Mouse (Mus musculus) kidney, adult 18-20 months (tissue): ENCODE measurements around the gene Cul9.
A peak's percentile ranks its signal among the peaks of the same experiment; 100 is the strongest.

Source experiments
- DNase-seq: peaks from one replicate; pipeline ENCODE4 v3.0.0; 2021

Cul9 gene

GRCm38 (mm10) chr17:46552841-46553423 lies 6.7 kb upstream of the Cul9 start:
- DNase-seq, result peak; percentile 94

DNA sequence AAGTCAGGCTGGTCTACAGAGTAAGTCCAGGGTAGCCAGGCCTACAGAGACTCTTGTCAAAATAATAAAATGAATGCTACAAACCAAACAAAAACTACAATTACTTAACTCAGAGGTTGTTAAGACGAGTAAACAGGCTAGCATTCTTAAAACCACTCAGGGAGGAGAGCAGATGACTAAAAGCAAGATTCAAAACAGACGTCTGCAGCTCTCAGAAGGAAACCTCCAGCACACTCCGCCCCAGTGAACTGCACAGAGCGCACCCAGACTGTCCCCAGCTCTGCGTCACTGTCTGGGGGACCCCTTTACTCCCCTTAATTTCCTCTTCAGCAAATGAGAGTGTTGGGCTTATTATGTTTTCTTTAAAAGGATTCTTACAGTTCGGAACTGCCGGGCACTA lies 6.0 kb upstream of the Cul9 start:
- DNase-seq, result no peak

- no peak for DNase-seq
Measured at GRCm38 (mm10) chr17:46551369-46551768, 5.2 kb upstream of the Cul9 start.

- DNase-seq, result no peak
Measured at GRCm38 (mm10) chr17:46550904-46551303, 4.7 kb upstream of the Cul9 start.

DNA sequence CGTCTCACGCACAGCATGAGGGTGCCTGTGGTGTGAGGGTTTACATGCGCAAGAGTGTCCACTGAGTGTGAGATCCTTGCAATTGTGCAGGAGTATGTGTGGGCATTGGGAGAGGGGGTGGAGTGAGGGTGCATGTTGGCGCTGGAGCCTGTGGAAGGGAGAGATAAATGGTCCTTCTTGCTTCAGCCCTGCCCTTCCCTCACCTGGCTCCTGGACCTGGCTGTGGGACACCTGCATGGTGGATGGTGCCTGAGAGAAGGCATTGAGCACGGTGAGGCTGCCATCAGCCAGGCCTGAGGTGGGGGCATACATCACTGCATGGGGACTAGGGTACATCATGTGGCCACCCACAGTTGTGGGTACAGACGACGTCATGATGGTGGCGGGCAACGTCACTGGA lies 3.5 kb upstream of the Cul9 start:
- no peak for DNase-seq

DNA sequence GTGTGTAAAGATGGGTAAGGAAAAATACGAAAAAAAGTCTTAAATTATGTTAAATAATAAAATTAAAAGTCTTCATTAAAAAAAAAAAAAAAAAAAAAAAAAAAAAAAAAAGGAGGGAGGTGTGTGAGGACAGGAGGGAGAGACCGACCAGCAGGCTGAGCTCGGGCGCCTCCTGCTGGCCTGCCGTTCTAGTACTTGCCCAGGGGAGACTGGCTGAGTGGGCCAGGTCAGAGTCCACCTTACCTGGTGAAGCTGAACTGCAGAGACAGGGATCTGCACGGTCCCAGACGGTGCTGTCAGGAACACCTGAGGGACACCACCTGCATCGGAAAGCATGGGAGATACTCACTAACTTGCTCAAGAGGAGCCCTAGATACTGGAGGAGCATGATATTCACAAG lies 3.0 kb upstream of the Cul9 start:
- DNase-seq, result peak; percentile 85

DNA sequence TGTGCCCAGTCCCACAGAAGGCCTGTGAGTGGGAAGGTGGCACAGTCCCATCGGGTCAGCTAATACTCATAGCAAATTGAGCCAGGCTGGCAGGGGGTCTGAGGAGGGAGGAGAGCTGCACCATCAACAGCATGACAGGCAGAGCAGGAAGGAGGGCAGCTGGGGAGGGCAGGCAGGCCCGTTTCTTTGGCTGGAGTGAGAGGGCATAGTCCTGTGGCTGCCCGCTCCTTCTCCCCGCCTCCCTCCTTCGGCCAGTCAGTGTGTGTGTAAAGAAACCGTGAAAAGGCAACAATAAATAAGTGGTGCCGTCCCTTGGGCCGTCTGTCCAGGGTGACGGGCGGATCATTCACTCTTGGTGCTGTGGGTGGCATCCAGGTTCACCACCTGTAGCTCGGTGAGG lies 2.6 kb upstream of the Cul9 start:
- peak; percentile 57 for DNase-seq

DNA sequence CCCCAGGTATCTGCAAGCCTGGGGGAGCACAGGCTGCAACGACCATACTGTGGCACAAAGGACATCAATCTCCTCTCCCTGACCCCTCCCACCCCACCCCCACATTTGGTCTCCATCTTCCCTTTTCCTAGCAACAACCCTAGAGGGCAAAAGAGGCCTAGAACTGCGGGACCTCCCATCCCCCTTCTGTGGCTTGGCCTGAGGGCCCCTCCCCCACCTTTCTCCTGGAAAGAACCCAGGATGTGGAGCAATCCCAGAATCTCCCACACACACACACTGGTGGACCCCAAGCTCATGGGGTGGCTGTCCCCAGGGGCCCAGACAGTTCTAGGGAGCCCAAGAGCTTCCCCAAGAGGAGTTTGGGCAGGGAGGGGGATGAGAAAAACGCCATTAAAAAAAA lies 1.7 kb upstream of the Cul9 start:
- DNase-seq, result no peak

- DNase-seq, result no peak
Measured at GRCm38 (mm10) chr17:46546995-46547394, 807 bp upstream of the Cul9 start.

- no peak for DNase-seq
Measured at GRCm38 (mm10) chr17:46546591-46546990, 403 bp upstream of the Cul9 start.

GRCm38 (mm10) chr17:46543661-46544060 lies 2.5 kb downstream of the Cul9 start:
- DNase-seq, result no peak

DNA sequence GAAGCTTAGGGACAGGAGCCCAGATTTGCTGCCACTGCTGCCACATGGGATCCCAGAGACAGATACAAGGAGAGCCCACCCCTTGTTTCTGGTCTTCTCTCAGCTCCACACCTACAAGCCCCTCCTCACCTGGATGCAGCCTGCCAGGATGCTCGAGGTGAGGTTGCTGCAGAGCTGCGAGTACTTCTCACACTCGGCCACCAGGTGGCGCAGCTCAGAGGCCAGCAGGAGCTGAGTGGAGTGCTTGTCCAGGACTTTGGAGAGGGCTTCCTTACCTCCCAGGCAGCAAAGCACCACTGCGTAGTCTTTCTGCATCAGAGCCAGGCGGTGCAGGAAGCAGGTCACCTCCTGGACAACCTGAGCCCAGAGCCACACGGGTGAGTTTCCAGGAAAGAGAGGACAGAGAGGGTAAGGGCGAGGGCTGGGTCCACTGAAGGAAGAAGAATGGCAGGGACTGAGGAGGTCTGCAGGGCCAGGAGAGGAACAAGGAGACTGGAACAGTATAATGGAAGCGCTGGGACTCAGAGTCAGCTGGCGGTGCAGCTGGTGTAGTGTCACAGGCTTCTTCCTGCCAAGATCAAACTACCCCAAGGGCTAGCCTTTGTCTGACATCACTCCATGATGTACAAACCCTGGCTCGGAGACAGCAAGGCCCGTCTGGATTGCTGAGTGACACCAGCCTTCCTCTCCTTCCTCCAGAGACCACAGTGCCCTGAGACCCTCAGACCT lies 20.4 kb downstream of the Cul9 start:
- DNase-seq, result peak; percentile 80

GRCm38 (mm10) chr17:46525065-46525464 lies 21.1 kb downstream of the Cul9 start:
- DNase-seq, result no peak

GRCm38 (mm10) chr17:46521963-46522668 lies 24.1 kb downstream of the Cul9 start:
- no peak for DNase-seq

DNA sequence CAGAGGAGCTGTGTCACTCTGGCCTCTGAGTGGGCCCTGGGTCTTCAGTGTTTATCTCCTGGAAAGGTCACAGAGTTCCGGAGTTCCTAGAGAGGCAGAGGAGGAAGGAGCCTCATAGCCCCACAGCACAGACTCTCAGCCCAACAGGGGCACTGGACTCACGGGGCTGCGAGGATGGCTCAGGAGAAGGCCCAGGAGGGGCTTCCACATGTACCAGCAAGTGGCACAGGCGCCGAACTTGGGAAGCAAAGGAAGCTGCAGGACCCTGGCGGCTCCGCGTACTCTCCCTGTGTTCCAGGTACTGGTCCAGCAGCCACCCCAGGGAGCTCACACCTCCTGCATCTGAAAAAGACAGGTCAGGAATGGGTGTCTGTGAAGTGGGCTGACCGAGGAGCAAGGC lies 25.0 kb downstream of the Cul9 start:
- no peak for DNase-seq

GRCm38 (mm10) chr17:46520385-46520979 lies 25.7 kb downstream of the Cul9 start:
- no peak for DNase-seq

DNA sequence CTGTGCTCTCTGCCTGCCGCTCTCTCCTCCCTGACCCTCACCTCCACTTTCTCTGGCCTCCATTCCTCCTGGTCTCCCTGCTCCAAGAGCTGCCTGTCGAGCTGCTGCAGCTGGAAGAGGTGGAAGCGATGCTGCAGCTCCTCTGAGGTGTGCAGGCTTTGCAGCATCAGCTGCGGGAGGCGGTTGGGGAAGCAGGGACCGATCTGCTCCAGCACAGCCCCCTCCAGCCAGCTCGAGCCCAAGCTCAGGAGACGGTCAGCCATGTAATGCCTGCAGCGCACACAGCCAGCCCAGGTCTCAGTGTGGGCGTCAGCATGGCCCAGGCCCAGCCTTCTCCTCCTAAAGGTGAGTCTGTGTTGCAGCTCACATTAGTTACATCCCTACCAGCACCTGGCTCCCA lies 26.2 kb downstream of the Cul9 start:
- no peak for DNase-seq

GRCm38 (mm10) chr17:46513329-46513728 lies 32.9 kb downstream of the Cul9 start:
- DNase-seq, result no peak

DNA sequence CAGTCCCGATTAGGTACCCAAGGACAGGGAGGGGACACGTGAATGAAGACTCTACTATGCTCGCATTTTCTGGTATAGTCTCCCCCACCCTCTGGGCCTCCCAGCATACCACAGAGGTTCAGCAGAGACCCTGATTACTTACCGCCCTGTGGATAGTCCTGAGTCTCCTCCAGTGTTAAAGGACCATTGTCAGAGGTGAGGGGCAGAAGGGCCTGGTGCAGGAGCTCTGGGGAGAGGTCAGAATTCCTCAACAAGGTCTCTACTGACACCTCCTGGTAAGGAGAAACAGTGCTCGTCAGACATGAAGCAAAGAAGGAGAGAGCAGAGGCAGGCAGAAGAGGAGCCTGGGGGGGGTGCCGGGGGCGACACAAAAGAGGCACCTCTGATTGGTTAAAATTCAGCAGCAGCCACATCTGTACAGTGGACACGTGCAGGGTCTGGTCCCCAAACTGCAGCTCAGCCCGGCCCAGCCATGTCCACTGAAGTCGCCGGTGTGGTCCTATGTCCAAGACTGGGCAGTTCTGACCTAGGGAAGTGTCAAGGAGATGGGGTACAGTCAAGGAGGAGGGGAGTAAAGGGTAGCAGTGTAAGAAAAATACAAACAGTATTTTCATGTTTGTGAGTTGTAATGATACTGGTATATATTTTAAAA lies 35.0 kb downstream of the Cul9 start:
- no peak for DNase-seq

DNA sequence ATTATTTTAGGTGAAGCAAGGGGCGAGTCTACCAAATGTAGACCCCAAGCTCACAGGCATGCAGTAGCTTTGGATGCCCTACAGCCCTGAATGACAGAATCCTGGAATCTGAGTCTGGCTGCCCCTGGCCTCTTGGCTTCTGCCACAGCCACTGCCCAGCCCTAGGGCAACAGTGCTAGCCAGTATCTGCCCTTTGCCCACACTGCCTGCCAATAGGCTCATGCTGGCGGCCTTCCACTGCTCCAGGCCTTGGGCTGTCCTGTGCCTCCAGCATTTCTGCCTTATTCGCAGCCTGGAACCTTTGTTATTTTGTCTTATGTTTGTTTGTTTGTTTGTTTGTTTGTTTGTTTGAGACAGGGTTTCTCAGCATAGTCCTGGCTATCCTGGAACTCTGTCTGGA lies 40.6 kb downstream of the Cul9 start:
- DNase-seq, result peak; percentile 75

DNA sequence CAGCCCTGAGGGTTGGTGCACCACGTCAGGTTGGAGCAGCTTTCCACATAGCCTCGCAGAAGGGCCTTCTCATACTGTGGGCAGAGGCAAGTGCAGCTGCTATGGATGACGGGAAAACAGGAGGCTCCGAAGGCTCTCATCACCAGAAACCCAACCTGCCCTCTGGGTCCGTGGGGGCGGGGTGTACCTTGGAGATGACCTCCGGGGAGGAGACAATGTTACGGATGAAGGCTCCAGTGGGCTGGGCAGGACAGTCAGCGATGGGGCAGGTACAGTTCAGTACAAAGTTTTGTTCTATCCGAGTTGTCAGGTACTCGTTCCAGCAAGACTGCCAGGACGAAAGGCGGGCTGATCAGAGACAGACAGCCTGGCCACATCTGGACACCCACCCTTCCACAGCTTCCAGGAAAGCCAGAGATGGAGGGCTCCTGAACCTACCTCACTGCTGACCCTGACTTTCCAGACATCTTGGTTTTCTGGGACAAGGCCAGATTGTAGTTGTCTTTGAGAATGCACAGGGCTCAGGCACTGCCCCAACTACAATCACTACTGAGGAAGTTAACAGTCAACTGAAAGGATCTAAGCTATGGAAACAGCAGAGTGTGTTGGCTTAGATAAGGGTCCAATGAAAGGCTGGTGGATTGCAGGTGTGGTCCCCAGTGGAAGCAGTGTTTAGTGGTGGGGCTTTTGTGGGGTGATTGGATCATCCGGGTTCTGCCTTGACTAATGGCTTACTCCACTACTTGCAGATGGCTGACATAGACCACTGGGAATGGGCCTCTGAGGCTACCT lies 42.1 kb downstream of the Cul9 start:
- peak; percentile 85 for DNase-seq

GRCm38 (mm10) chr17:46502775-46503174 lies 43.4 kb downstream of the Cul9 start:
- DNase-seq, result no peak

DNA sequence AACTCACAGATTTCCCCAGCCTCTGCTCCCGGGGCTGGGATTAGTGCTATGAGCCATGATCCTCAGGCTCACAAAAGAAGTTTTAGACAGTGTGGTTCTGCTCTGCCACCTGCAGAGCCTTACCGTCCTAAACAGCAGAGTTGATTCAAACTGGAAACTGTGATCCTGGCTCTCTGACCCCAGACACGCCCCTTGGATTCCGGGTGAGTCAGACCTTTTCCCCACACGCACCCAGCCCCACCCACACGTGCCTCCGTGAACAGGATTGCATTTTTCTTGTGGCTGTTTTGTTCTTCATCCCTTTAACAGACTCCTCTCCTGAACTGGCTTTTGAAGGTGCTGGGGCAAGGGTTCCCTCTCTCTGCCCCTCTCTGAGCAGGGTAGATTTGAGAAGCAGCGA lies 48.2 kb downstream of the Cul9 start:
- DNase-seq, result no peak
